In the genomic region with DNA sequence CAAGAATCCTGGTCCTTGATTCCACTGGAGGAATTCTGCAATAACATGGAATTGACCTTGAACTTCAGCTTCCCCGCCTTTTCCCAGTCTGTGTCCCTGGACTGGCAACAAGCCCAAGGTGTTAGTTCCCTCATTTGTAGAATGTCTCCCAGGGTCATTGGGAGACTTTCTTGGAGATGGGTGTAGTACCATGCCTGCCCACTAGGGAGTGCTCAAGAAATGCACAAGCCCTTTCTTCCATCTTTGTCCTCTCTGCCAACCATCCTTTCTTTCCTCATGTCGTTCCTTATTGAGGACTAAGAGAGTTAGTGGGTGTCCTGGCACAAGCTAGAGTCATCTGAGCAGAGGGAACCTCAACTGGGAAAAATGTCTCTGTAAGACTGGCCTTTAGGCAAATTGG, we compare ENCODE assay signal across 8 mouse cellular contexts.
DNase-seq lines count a peak whose midpoint lies in the region.
"Had no signal": no experiment of that assay in that cellular context is flagged by ENCODE, and none has a peak within 500 bp of the region (broad histone marks: within the 10 kb centered on the region; RNA-seq: fewer than 3 reads in every experiment).

No protein-coding gene starts in this region.

- DNase-seq in kidney, adult 11 months, result peak; percentile 5
- no peak for DNase-seq in kidney, postnatal 14 days
- DNase-seq in 3T3-L1 (ENCODE audit: low read depth, low spot score), result peak; percentile 25
- peak; percentile 2 to 9 for DNase-seq in B cell, adult 2 months
- peak; percentile 29 for DNase-seq in kidney, postnatal 10 days
- DNase-seq in gastrocnemius, adult 18-20 months (ENCODE audit: low spot score), result no peak
- DNase-seq in left cerebral cortex, adult 11 months (ENCODE audit: low spot score), result no peak
- DNase-seq: cerebellum, adult 2 months had no signal

Comparison
In these comparisons a context has a peak if more than half of its experiments do, and no peak if none do; other contexts are left out.
1. DNase-seq: peak in kidney, adult 11 months (single experiment), 3T3-L1 (single experiment), B cell, adult 2 months (2 of 2) and kidney, postnatal 10 days (single experiment); none in kidney, postnatal 14 days (single experiment), gastrocnemius, adult 18-20 months (single experiment) and left cerebral cortex, adult 11 months (single experiment).